Mouse (Mus musculus): Measurements from ENCODE around the gene Vwa3b.

The Vwa3b gene

GRCm38 (mm10) chr1:37124696-37125349 is 98.4 kb downstream of the Vwa3b start:
- DNase-seq, result no peak

GRCm38 (mm10) chr1:37130012-37130570 is 103.7 kb downstream of the Vwa3b start:
- no peak for DNase-seq

DNA sequence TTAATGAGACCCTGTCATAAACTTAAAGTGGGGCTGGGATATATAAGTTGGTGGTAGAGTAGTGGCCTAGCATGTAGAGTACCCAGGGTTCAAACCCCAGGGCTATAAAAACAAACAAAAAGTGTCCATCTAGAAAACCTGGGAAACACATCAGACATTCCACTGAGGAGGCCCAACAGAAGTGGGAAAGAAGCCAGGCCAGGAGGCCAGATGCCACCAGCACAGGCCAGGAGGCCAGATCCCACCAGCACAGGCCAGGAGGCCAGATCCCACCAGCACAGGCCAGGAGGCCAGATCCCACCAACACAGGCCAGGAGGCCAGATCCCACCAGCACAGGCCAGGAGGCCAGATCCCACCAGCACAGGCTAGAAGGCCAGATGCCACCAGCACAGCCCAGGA is 104.8 kb downstream of the Vwa3b start:
- no peak for DNase-seq

- no peak for DNase-seq
Observed at GRCm38 (mm10) chr1:37132433-37132832, 106.0 kb downstream of the Vwa3b start.

DNA sequence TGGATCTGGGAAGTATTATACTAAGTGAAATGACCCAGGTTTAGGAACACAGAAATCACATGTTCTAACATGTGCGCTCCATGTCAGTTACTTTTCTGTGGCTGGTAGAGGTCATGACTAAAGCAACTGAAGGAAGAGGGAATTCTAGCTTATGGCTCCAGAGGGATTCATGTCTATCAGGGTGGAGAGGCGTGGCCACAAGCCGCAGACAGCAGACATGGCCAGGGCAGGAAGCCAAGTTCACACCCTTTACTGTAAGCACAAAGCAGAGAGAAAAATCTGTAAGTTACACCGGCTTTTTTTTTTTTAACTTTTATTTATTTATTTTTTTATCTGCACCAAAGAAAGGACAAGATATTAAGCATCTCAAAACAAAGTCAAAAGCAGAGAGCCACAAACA is 119.6 kb downstream of the Vwa3b start:
- DNase-seq, result peak; percentile 11

DNA sequence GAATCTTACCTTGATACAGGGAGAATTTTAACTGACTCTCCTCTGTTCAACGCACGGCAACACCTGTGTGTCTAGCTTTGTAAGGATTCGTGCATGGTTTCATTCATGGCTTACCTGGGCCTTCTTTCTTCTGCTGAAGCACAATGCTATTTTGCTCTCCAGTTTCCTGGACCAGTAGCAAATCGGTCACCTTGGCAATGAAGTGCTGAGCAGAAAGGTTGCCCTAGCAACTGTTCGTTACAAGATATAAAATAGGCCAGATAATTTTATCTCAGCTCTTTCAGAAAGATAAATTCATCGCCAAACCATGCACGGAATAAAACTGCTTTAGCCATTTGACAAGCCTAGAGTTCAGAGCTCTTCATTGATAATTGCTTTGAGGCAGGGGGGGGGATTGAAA is 123.5 kb downstream of the Vwa3b start:
- DNase-seq, result no peak

DNA sequence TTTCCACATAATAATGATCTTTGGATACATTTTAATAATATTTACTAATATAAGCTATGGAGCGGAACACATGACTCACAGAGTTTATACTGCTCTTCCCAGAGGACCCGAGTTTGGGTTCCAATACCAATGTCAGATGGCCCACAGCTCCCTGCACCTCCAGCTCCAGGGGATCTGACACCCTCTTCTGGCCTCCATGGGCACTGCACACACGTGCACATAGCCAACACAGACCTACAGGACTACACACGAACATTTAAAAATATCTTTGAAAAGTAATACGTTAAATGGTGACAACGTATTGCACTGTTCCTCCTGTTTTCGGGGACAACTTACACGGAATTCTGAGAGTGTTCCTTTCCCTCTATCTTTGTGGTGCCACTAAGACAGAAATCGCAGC is 125.5 kb downstream of the Vwa3b start:
- DNase-seq, result no peak

DNA sequence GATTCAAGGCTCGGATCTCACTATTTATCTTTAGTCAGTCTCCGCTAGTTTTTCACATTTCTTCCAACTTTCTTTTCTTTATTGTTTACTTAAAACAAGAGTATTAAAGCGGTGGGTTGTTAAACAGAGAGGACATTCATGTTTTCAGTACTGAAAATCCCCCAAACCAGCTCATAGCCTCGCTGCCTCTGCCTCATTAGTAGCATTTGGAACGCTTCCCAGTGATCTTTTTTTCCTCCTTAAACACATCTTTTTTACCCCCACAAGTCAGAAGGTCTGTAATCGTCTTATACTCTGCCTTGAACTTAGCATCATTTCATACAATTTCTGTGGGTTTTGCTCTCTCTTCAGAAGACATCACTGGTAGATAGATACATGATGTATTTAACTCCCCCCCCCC is 139.7 kb downstream of the Vwa3b start:
- no peak for DNase-seq

DNA sequence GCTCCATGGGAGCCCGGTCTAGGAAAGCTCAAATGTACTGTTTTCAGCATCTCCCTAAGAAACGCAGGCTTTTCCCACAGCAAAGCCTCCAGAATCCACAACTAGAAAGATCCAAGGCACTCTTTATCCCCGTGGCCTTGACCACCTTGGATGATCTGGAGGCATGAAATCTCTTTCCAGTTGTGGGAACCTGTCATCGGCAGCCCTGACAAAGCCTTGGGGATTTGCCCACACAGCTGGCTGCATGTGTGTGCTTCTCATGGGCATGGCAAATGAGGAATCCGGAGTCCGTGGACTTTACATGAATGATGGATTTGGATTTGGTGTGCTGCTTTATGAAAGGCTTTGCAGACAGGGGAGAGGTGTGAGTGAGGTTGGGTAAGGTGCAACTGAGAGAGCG is 141.5 kb downstream of the Vwa3b start:
- no peak for DNase-seq

GRCm38 (mm10) chr1:37177874-37178273 is 151.5 kb downstream of the Vwa3b start:
- no peak for DNase-seq

GRCm38 (mm10) chr1:37179852-37180251 is 153.5 kb downstream of the Vwa3b start:
- no peak for DNase-seq

- no peak for DNase-seq
Observed at GRCm38 (mm10) chr1:37187050-37187449, 160.7 kb downstream of the Vwa3b start.

- DNase-seq, result peak; percentile 5
Observed at GRCm38 (mm10) chr1:37194607-37195006, 168.2 kb downstream of the Vwa3b start.

GRCm38 (mm10) chr1:37201406-37201805 is 175.0 kb downstream of the Vwa3b start:
- DNase-seq, result no peak

DNA sequence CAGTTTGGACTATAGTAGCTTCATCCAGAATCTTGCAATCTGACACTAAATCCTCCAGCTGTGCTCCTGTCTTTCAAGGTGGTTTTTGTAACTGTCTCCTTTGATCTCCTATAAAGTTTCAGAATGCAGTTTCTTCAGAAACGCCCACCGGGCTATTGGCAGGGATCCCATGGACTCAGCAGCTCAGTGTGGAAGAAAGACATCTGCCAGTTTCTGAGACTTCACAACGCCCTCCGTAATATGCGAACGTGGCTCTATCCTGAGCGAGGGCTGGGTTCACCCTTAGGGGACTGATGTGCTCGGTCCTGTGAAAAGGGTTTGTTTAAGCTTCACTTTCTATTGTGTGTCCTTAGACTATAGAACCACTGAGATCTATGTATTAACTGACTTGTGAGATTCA is 181.3 kb downstream of the Vwa3b start:
- DNase-seq, result no peak

GRCm38 (mm10) chr1:37212375-37212774 is 186.0 kb downstream of the Vwa3b start:
- DNase-seq, result no peak

DNA sequence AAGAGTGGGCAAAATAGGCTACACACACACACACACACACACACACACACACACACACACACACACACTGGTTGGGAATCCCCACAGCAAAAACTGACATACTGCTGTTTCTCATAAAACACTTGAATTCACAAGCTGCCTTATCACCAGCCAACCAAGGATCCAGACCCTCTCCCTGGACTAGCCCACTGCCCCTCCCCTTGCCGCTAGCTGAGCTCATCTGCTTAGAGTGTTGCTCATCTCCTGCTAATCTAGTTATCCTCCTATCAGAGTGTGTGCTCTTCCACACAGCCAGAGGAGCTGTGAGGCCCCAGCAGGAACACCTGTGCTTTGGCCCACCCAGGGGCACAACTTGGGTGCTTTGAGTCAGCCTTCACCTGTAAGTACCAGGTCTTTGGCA is 187.7 kb downstream of the Vwa3b start, which contains the start of gene Cnga3:
Gene Cnga3, plus strand, starts transcription at position 291 of the 400 bp plus-strand sequence.
- DNase-seq, result no peak

GRCm38 (mm10) chr1:37218386-37218785 is 192.0 kb downstream of the Vwa3b start:
- DNase-seq, result peak; percentile 26

- DNase-seq, result no peak
Observed at GRCm38 (mm10) chr1:37219593-37219992, 193.2 kb downstream of the Vwa3b start.

DNA sequence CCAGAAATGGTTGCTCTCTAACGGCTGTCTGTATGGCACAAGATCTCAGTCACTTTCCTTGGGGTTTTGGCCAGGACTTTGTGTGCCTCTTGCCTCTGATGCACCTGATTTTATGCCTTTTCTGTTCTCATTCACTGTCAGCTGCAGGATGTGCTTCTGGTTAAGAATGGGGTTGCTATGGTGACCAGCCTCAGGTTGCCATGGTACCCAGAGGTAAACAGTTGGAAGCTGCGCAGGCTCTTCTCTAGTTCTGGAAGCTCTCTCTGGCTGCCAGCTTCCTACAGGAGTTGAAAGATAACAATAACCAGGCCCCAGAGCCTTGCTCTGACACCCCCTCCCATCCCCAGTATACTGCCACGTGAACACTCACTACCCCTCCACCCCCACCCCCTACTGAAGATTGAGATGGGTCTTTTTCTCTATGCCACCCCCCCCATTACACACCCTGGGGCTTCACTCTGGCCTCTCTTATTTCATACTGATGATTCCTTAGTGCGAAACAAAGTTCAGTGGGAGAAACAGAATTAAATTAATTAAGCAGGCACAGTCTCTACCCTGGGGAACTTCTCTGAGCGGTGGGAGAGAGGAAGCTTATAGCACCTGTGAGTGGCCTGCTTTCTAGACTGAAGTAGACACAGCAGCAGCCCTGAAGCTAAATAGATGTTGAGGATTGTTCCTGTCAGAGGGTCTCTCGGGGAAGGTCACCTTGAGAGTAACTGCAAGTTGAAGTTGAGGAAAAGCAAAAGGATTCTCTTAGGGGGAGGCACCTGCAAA is 193.9 kb downstream of the Vwa3b start:
- DNase-seq, result no peak

DNA sequence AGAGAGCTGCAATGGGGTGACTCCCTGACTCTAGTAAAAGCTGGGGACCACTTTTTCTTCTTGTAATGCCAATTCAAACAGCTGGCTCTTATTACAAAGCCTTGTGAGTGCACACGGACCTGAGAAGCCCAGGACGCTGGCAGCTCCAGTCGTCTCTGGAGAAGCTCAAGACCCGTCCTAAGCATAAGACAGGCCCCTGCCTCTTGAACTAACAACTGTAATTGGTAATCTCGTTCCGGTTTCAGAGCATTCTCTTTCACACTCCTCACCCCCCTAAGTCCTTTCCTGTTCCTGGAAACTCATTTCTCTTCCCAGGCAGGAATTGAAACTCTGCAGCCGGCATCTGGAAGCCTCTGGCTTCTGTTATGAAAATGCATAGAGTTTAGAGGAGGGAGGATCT is 195.6 kb downstream of the Vwa3b start:
- DNase-seq, result no peak

DNA sequence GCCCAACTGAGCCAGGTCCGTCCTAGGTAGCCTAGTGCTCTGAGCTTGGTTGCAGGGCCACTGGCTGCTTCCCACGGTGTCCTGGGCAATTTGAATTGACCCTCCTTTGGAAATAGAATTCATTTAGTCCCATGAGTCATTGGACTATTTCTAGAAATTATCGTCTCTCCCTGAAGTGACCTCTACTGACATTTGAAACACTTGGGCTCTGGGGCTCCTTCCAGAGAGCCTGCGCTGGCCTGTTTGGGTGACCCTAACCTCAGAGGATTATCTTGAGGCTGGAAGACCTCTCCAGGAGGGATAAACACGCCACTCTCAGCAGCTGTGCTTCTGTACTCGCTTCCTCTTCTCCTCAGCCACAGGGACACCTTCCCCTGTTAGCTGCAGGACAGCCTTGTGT is 204.0 kb downstream of the Vwa3b start:
- no peak for DNase-seq

- peak; percentile 67 for DNase-seq
Observed at GRCm38 (mm10) chr1:37231295-37231701, 204.9 kb downstream of the Vwa3b start.
